18 mouse cellular contexts compared by ENCODE assay signal in genomic region chr2:141863628-141864165, GRCm38 (mm10).
DNase-seq lines count a peak whose midpoint lies in the region; ATAC-seq and TF ChIP-seq lines count a peak whose summit lies in the region.
"Had no signal": no experiment of that assay in that cellular context is flagged by ENCODE, and none has a peak within 500 bp of the region (broad histone marks: within the 10 kb centered on the region; RNA-seq: fewer than 3 reads in every experiment).

No protein-coding gene starts in this region.

- H3K36me3 ChIP-seq in forebrain, embryonic 13.5 days (ENCODE audit: poor library complexity, severe bottlenecking): no peaks in the 10 kb centered on the region
- H3K36me3 ChIP-seq in forebrain, embryonic 12.5 days (replicated peaks): no peaks in the 10 kb centered on the region
- H3K36me3 ChIP-seq: embryonic facial prominence, embryonic 13.5 days; heart, embryonic 15.5 days had no signal

- TF ChIP-seq CTCF in brain, embryonic 14.5 days (IDR thresholded peaks at IDR 0.05; ENCODE audit: borderline replicate concordance, extremely low read depth, insufficient read depth, insufficient read length): no peak

- DNase-seq in brain, adult 2 months (ENCODE audit: low read depth, low spot score): peak; percentile 84
- peak; percentile 53 for DNase-seq in brain, embryonic 14.5 days (ENCODE audit: low read depth)
- DNase-seq in cerebellum, adult 9-11 months: peak; percentile 53
- no peak for DNase-seq in right cerebral cortex, postnatal 36 days (ENCODE audit: low spot score in 2 of 2)
- DNase-seq in frontal cortex, postnatal 14 days (ENCODE audit: low spot score in 2 of 2): no peak
- DNase-seq: adrenal gland, adult 2 months; adrenal gland, postnatal 25 days; gastrocnemius, postnatal 14 days; heart, adult 2 months; heart, postnatal 14 days; kidney, adult 2 months had no signal

- H3K4me3 ChIP-seq in forebrain, embryonic 13.5 days: no peak overlapping the region
- no peak overlapping the region for H3K4me3 ChIP-seq in forebrain, embryonic 12.5 days (replicated peaks)
- H3K4me3 ChIP-seq: embryonic facial prominence, embryonic 13.5 days; heart, adult 2 months; heart, embryonic 15.5 days had no signal

- no peaks in the 10 kb centered on the region for H3K9me3 ChIP-seq in forebrain, embryonic 13.5 days (replicated peaks)
- no peaks in the 10 kb centered on the region for H3K9me3 ChIP-seq in forebrain, embryonic 12.5 days
- H3K9me3 ChIP-seq: embryonic facial prominence, embryonic 13.5 days; heart, embryonic 15.5 days had no signal

- H3K9ac ChIP-seq in forebrain, embryonic 13.5 days: no peak overlapping the region
- H3K9ac ChIP-seq in forebrain, embryonic 12.5 days: no peak overlapping the region
- H3K9ac ChIP-seq: embryonic facial prominence, embryonic 13.5 days; heart, embryonic 15.5 days; hindbrain, embryonic 14.5 days had no signal

- no peak overlapping the region for H3K27ac ChIP-seq in forebrain, embryonic 13.5 days
- no peak overlapping the region for H3K27ac ChIP-seq in forebrain, embryonic 12.5 days
- H3K27ac ChIP-seq: embryonic facial prominence, embryonic 13.5 days; heart, adult 2 months; heart, embryonic 15.5 days; hindbrain, embryonic 14.5 days had no signal

- ATAC-seq in forebrain, embryonic 13.5 days: peak; percentile 63; the same call in 1 of the 2 replicates
- ATAC-seq in forebrain, embryonic 12.5 days (ENCODE audit: low FRiP score): no peak
- ATAC-seq: intestine, embryonic 16.5 days had no signal

- 0 out of 2 replicates have a peak, but pooled peaks cover 3% of the 10 kb centered on the region for H3K4me1 ChIP-seq in forebrain, embryonic 13.5 days
- 0 out of 2 replicates have a peak, but pooled peaks cover 2% of the 10 kb centered on the region for H3K4me1 ChIP-seq in forebrain, embryonic 12.5 days
- H3K4me1 ChIP-seq: embryonic facial prominence, embryonic 13.5 days; heart, embryonic 15.5 days had no signal

- no peaks in the 10 kb centered on the region for H3K27me3 ChIP-seq in forebrain, embryonic 13.5 days
- H3K27me3 ChIP-seq in forebrain, embryonic 12.5 days: no peaks in the 10 kb centered on the region
- H3K27me3 ChIP-seq: embryonic facial prominence, embryonic 13.5 days; heart, embryonic 15.5 days had no signal

- H3K4me2 ChIP-seq in forebrain, embryonic 13.5 days: no peak overlapping the region
- no peak overlapping the region for H3K4me2 ChIP-seq in forebrain, embryonic 12.5 days
- H3K4me2 ChIP-seq: embryonic facial prominence, embryonic 13.5 days; heart, embryonic 11.5 days; heart, embryonic 15.5 days; hindbrain, embryonic 14.5 days had no signal

- 81% methylated on average over 2 of the region's 2 CpGs for WGBS in forebrain, embryonic 13.5 days
- 86% methylated on average over 2 of the region's 2 CpGs for WGBS in forebrain, embryonic 12.5 days

- no peak for TF ChIP-seq POLR2A in brain, embryonic 14.5 days (IDR thresholded peaks at IDR 0.05; ENCODE audit: borderline replicate concordance, extremely low read depth, insufficient read depth, insufficient read length, poor library complexity, severe bottlenecking)

Comparison
In these comparisons a context has a peak if more than half of its experiments do, and no peak if none do; other contexts are left out.
1. DNase-seq: peak in brain, adult 2 months (single experiment), brain, embryonic 14.5 days (single experiment) and cerebellum, adult 9-11 months (single experiment); none in right cerebral cortex, postnatal 36 days (0 of 2) and frontal cortex, postnatal 14 days (0 of 2).